Mouse (Mus musculus): ENCODE data around the gene Arpp21. TPM values are rescaled to one million over a fixed set of nuclear protein-coding genes. Genes with fewer than 3 reads are reported as not detected.

The Arpp21 gene
- polyA plus RNA-seq, 1 experiment = 0.35 TPM

- WGBS = 25% methylated on average over 14 of the region's 14 CpGs
- DNase-seq (ENCODE audit: low read depth, low spot score) = no peak
Observed at GRCm38 (mm10) chr9:112186336-112187305, 49.1 kb downstream of the Arpp21 start.

GRCm38 (mm10) chr9:112185746-112186145 lies 50.0 kb downstream of the Arpp21 start:
- WGBS = 56% methylated on average over 10 of the region's 10 CpGs
- no peak for DNase-seq (ENCODE audit: low read depth, low spot score)

GRCm38 (mm10) chr9:112182738-112183137 lies 53.0 kb downstream of the Arpp21 start:
- WGBS = 49% methylated on average over 3 of the region's 3 CpGs
- DNase-seq (ENCODE audit: low read depth, low spot score) = no peak

GRCm38 (mm10) chr9:112180006-112180405 lies 55.7 kb downstream of the Arpp21 start:
- DNase-seq (ENCODE audit: low read depth, low spot score) = no peak
- WGBS = 69% methylated on average over 4 of the region's 4 CpGs

- no peak for DNase-seq (ENCODE audit: low read depth, low spot score)
- WGBS = 50% methylated on average over 5 of the region's 5 CpGs
Observed at GRCm38 (mm10) chr9:112178438-112178837, 57.3 kb downstream of the Arpp21 start.

- DNase-seq (ENCODE audit: low read depth, low spot score) = no peak
- 47% methylated on average over 2 of the region's 2 CpGs for WGBS
Observed at GRCm38 (mm10) chr9:112177569-112177968, 58.2 kb downstream of the Arpp21 start.

- no peak for DNase-seq (ENCODE audit: low read depth, low spot score)
- WGBS = 70% methylated on average over 6 of the region's 6 CpGs
Observed at GRCm38 (mm10) chr9:112176317-112176716, 59.4 kb downstream of the Arpp21 start.

- 14% methylated on average over 15 of the region's 15 CpGs for WGBS
- no peak for DNase-seq (ENCODE audit: low read depth, low spot score)
Observed at GRCm38 (mm10) chr9:112174407-112175357, 61.1 kb downstream of the Arpp21 start.

GRCm38 (mm10) chr9:112173778-112174177 lies 62.0 kb downstream of the Arpp21 start:
- WGBS = 84% methylated on average over 5 of the region's 5 CpGs
- DNase-seq (ENCODE audit: low read depth, low spot score) = no peak

- no peak for DNase-seq (ENCODE audit: low read depth, low spot score)
- 73% methylated on average over 4 of the region's 4 CpGs for WGBS
Observed at GRCm38 (mm10) chr9:112164677-112165076, 71.1 kb downstream of the Arpp21 start.

- DNase-seq (ENCODE audit: low read depth, low spot score) = no peak
- 73% methylated on average over 2 of the region's 2 CpGs for WGBS
Observed at GRCm38 (mm10) chr9:112160981-112161380, 74.8 kb downstream of the Arpp21 start.

- DNase-seq (ENCODE audit: low read depth, low spot score) = no peak
Observed at GRCm38 (mm10) chr9:112153972-112154371, 81.8 kb downstream of the Arpp21 start.

GRCm38 (mm10) chr9:112152762-112153161 lies 83.0 kb downstream of the Arpp21 start:
- DNase-seq (ENCODE audit: low read depth, low spot score) = no peak
- 90% methylated on average over 2 of the region's 2 CpGs for WGBS

More at GRCm38 (mm10) chr9:112153972-112154371, 81.8 kb downstream of the Arpp21 start:
- WGBS = 80% methylated on average over 5 of the region's 5 CpGs

- WGBS = 63% methylated on average over 5 of the region's 5 CpGs
Observed at GRCm38 (mm10) chr9:112151177-112151576, 84.6 kb downstream of the Arpp21 start.

GRCm38 (mm10) chr9:112140658-112141057 lies 95.1 kb downstream of the Arpp21 start:
- DNase-seq (ENCODE audit: low read depth, low spot score) = no peak
- 72% methylated on average over 8 of the region's 8 CpGs for WGBS

More at GRCm38 (mm10) chr9:112151177-112151576, 84.6 kb downstream of the Arpp21 start:
- no peak for DNase-seq (ENCODE audit: low read depth, low spot score)

- DNase-seq (ENCODE audit: low read depth, low spot score) = no peak
Observed at GRCm38 (mm10) chr9:112137820-112138219, 97.9 kb downstream of the Arpp21 start.

- WGBS = 58% methylated on average over 3 of the region's 3 CpGs
- DNase-seq (ENCODE audit: low read depth, low spot score) = no peak
Observed at GRCm38 (mm10) chr9:112130812-112131211, 104.9 kb downstream of the Arpp21 start.

GRCm38 (mm10) chr9:112124667-112125066 lies 111.1 kb downstream of the Arpp21 start:
- DNase-seq (ENCODE audit: low read depth, low spot score) = no peak
- WGBS = 32% methylated on average over 10 of the region's 10 CpGs

GRCm38 (mm10) chr9:112124184-112124583 lies 111.6 kb downstream of the Arpp21 start:
- DNase-seq (ENCODE audit: low read depth, low spot score) = no peak
- 65% methylated on average over 4 of the region's 4 CpGs for WGBS

- WGBS = 78% methylated on average over 6 of the region's 6 CpGs
- DNase-seq (ENCODE audit: low read depth, low spot score) = no peak
Observed at GRCm38 (mm10) chr9:112123421-112123828, 112.3 kb downstream of the Arpp21 start.

Measured in large intestine, adult 2 months (tissue).